Mouse (Mus musculus) CH12.LX (cell line): ENCODE results near the gene Rims1.

Source experiments
- CTCF ChIP-seq, 2 experiments: IDR thresholded peaks in 1 of 2; conservative IDR thresholded peaks in 1 of 2; 2 replicates each; pipeline ENCODE4 v1.5.1; 2011 to 2012; ENCODE audit warnings: low read depth in 2 of 2, low read length in 2 of 2, improper control_type of control experiment in 1 of 2, inconsistent platforms in 1 of 2, mild to moderate bottlenecking in 1 of 2, moderate library complexity in 1 of 2
- EP300 ChIP-seq: IDR thresholded peaks from 2 replicates; pipeline ENCODE4 v1.6.1; 2011; ENCODE audit warnings: low read length, improper control_type of control experiment
- KAT2A ChIP-seq: IDR thresholded peaks from 2 replicates; pipeline ENCODE4 v1.6.1; 2012; ENCODE audit warnings: low read length, improper control_type of control experiment, inconsistent platforms; ENCODE audit not compliant: insufficient replicate concordance
- MXI1 ChIP-seq: IDR thresholded peaks from 2 replicates; pipeline ENCODE4 v1.6.1; 2011; ENCODE audit warnings: mild to moderate bottlenecking, low read depth, low read length, improper control_type of control experiment
- NRF1 ChIP-seq: IDR thresholded peaks from 2 replicates; pipeline ENCODE4 v1.6.1; 2014; ENCODE audit warnings: low read depth, mild to moderate bottlenecking, inconsistent platforms, low read length, improper control_type of control experiment, moderate library complexity
- POLR2A ChIP-seq: IDR thresholded peaks from 2 replicates; pipeline ENCODE4 v1.6.1; 2011; ENCODE audit warnings: low read depth, mild to moderate bottlenecking, improper control_type of control experiment, low read length
- SMC3 ChIP-seq: IDR thresholded peaks from 2 replicates; pipeline ENCODE4 v1.6.1; 2011; ENCODE audit warnings: low read depth, low read length, improper control_type of control experiment
- TBP ChIP-seq: conservative IDR thresholded peaks from 2 replicates; pipeline ENCODE4 v1.6.1; 2011; ENCODE audit warnings: low read depth, low read length, improper control_type of control experiment
- USF1 ChIP-seq: IDR thresholded peaks from 2 replicates; pipeline ENCODE4 v1.6.1; 2014; ENCODE audit warnings: low read depth, mild to moderate bottlenecking, inconsistent platforms, low read length, improper control_type of control experiment

DNA sequence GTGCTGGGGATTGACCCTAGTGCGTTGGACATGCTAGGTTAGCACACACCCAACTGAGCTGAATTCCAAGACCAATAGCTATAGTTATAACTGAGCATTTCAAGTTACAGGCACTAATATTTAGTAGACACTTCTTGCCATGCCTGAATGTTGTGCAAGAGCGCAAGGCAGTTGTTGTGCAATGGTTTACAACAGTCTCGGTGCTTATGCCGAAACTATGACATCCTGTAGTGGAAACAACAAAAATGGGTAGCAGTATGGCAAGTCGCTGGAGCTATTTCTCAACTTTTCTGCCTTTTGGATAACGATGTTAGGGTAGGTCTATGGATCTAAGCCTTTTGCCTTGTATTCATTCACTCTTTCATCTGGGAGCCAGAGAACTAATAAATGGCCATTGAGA is 68.3 kb downstream of the Rims1 start:
- no peak for TF ChIP-seq POLR2A
- no peak for TF ChIP-seq USF1
- no peak for TF ChIP-seq SMC3
- no peak for TF ChIP-seq MXI1
- no peak for TF ChIP-seq TBP
- TF ChIP-seq EP300: no peak
- TF ChIP-seq KAT2A: no peak
- no peak for TF ChIP-seq CTCF (conservative IDR thresholded peaks at IDR 0.05 in 1 of 2, IDR thresholded peaks at IDR 0.05 in 1 of 2; ENCODE audit: low read depth in 2 of 2, low read length in 2 of 2)
- TF ChIP-seq NRF1: no peak
